In the genomic region with DNA sequence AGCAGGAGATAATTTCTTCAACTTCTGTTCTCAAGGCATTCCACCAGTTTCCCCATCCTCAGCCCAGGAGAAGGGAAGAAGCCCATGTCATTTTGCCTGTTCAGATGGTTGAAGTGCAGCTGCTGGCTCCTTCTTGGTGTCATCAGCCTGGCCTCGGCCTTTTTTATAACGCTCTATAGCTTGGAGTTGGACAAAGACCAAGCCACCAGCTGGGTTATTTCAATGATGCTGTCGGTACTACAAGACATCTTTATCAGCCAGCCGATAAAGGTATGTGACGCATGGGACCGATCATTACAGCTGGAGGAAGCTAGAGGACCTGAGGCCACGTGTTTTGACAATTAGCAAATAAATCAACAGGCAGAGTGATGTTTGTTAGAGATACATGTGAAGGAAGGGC, we compare ENCODE assay signal across 23 mouse cellular contexts. TPM values are rescaled to one million over a fixed set of nuclear protein-coding genes. Genes with fewer than 3 reads are reported as not detected.
A peak's percentile ranks its signal among the peaks of the same experiment; 100 is the strongest.
DNase-seq lines count a peak whose midpoint lies in the region; ATAC-seq and TF ChIP-seq lines count a peak whose summit lies in the region.
"Had no signal": no experiment of that assay in that cellular context is flagged by ENCODE, and none has a peak within 500 bp of the region (broad histone marks: within the 10 kb centered on the region; RNA-seq: fewer than 3 reads in every experiment).

No protein-coding gene starts in this region.

- H3K4me1 ChIP-seq in kidney, embryonic 15.5 days: no peaks in the 10 kb centered on the region
- H3K4me1 ChIP-seq in lung, embryonic 14.5 days (ENCODE audit: insufficient read depth): no peaks in the 10 kb centered on the region
- no peaks in the 10 kb centered on the region for H3K4me1 ChIP-seq in lung, embryonic 16.5 days (replicated peaks; ENCODE audit: control insufficient read depth, insufficient read depth, low read length)

- ATAC-seq in kidney, embryonic 15.5 days (replicated peaks; ENCODE audit: low FRiP score): no peak
- peak; percentile 52; the same call in 1 of the 2 replicates for ATAC-seq in lung, embryonic 14.5 days (ENCODE audit: insufficient read depth)
- ATAC-seq in lung, embryonic 16.5 days (ENCODE audit: low read depth): 0 out of 2 replicates have a peak, but pooled peaks have one; percentile 15
- ATAC-seq: activated CD4-positive, CD25-positive, alpha-beta regulatory T cell, adult 4 months; CD4-positive, CD25-positive, alpha-beta regulatory T cell, adult 4 months; Patski had no signal

- 39% methylated on average over 7 of the region's 7 CpGs for WGBS in kidney, embryonic 15.5 days
- 33% methylated on average over 7 of the region's 7 CpGs for WGBS in lung, embryonic 14.5 days
- 38% methylated on average over 7 of the region's 7 CpGs for WGBS in lung, embryonic 16.5 days

- no peak overlapping the region for H3K9ac ChIP-seq in kidney, embryonic 15.5 days
- H3K9ac ChIP-seq in lung, embryonic 14.5 days: no peak overlapping the region
- H3K9ac ChIP-seq in lung, embryonic 16.5 days (ENCODE audit: low read length): no peak overlapping the region

- DNase-seq in heart, postnatal 4 days: peak; percentile 21
- no peak for DNase-seq in heart, adult 11 months
- peak; percentile 11 to 25 for DNase-seq in kidney, postnatal 4 days
- DNase-seq in lung, embryonic 14.5 days: peak; percentile 82
- no peak for DNase-seq in lung, postnatal 4 days
- no peak for DNase-seq in lung, postnatal 36 days
- DNase-seq: adrenal gland, adult 2 months; adrenal gland, adult 8-10 months; adrenal gland, postnatal 10 days; adrenal gland, postnatal 14 days; adrenal gland, postnatal 25 days; adrenal gland, postnatal 36 days; B cell, adult 2 months; cerebellum, adult 11 months; cerebellum, adult 11-12 months had no signal

- no peaks in the 10 kb centered on the region for H3K27me3 ChIP-seq in kidney, embryonic 15.5 days
- H3K27me3 ChIP-seq in lung, embryonic 14.5 days (ENCODE audit: insufficient read depth, low read length): no peaks in the 10 kb centered on the region
- no peaks in the 10 kb centered on the region for H3K27me3 ChIP-seq in lung, embryonic 16.5 days (ENCODE audit: control insufficient read depth, insufficient read depth, low read depth, low read length)
- H3K27me3 ChIP-seq: CH12.LX had no signal

- no peak for TF ChIP-seq CTCF in lung, embryonic 14.5 days (IDR thresholded peaks at IDR 0.05; ENCODE audit: low read depth)

- no peaks in the 10 kb centered on the region for H3K9me3 ChIP-seq in kidney, embryonic 15.5 days (replicated peaks)
- H3K9me3 ChIP-seq in lung, embryonic 14.5 days (ENCODE audit: low read depth, low read length): no peaks in the 10 kb centered on the region
- no peaks in the 10 kb centered on the region for H3K9me3 ChIP-seq in lung, embryonic 16.5 days (ENCODE audit: control insufficient read depth, low read length)
- H3K9me3 ChIP-seq: G1E had no signal

- no peak overlapping the region for H3K4me2 ChIP-seq in kidney, embryonic 15.5 days
- H3K4me2 ChIP-seq in lung, embryonic 14.5 days: no peak overlapping the region
- H3K4me2 ChIP-seq in lung, embryonic 16.5 days (ENCODE audit: low read depth, low read length): no peak overlapping the region

- no peaks in the 10 kb centered on the region for H3K36me3 ChIP-seq in kidney, embryonic 15.5 days
- no peaks in the 10 kb centered on the region for H3K36me3 ChIP-seq in lung, embryonic 14.5 days (ENCODE audit: insufficient read depth)
- no peaks in the 10 kb centered on the region for H3K36me3 ChIP-seq in lung, embryonic 16.5 days (ENCODE audit: control insufficient read depth, insufficient read depth, low read length)

- H3K27ac ChIP-seq in kidney, embryonic 15.5 days: no peak overlapping the region
- no peak overlapping the region for H3K27ac ChIP-seq in lung, embryonic 14.5 days (ENCODE audit: low read depth)
- H3K27ac ChIP-seq in lung, embryonic 16.5 days (ENCODE audit: low read length): no peak overlapping the region

- no peak overlapping the region for H3K4me3 ChIP-seq in kidney, embryonic 15.5 days (replicated peaks)
- H3K4me3 ChIP-seq in lung, embryonic 14.5 days (ENCODE audit: low read depth, low read length): no peak overlapping the region
- no peak overlapping the region for H3K4me3 ChIP-seq in lung, embryonic 16.5 days (ENCODE audit: low read length)

RNA-seq across cellular contexts. Expression of gene Pkd1l3, which starts 34.2 kb away (rescaled TPM):
- total RNA-seq in heart, postnatal 4 days (2021): not detected
- polyA plus RNA-seq in kidney, embryonic 15.5 days (2015; fragmentation: Nextera tagmentation; extraction: Ambion mirVana): 0.09 and 0.14 TPM in 2 replicates
- polyA plus RNA-seq in lung, embryonic 14.5 days (2014; fragmentation: Nextera tagmentation; extraction: Ambion mirVana): 0.09 TPM in 1 of 2 replicates, not detected in the other
- 0.08 TPM in 1 of 2 replicates, not detected in the other for polyA plus RNA-seq in lung, embryonic 16.5 days (2015; fragmentation: Nextera tagmentation; extraction: Ambion mirVana)
- polyA plus RNA-seq: C2C12 had no signal

RNA-seq across cellular contexts. Expression of gene Dhodh, which starts 40.0 kb away (rescaled TPM):
- total RNA-seq in heart, postnatal 4 days (2021): 10 to 100 TPM; 19.6 to 23.1 TPM
- polyA plus RNA-seq in kidney, embryonic 15.5 days (2015; fragmentation: Nextera tagmentation; extraction: Ambion mirVana): 42.0 and 50.2 TPM in 2 replicates
- 45.1 and 51.3 TPM in 2 replicates for polyA plus RNA-seq in lung, embryonic 14.5 days (2014; fragmentation: Nextera tagmentation; extraction: Ambion mirVana)
- polyA plus RNA-seq in lung, embryonic 16.5 days (2015; fragmentation: Nextera tagmentation; extraction: Ambion mirVana): 40.9 and 42.1 TPM in 2 replicates

RNA-seq across cellular contexts. Expression of gene Ist1, which starts 44.6 kb away (rescaled TPM):
- 10 to 100 TPM; 60.4 to 64.6 TPM for total RNA-seq in heart, postnatal 4 days (2021)
- polyA plus RNA-seq in kidney, embryonic 15.5 days (2015; fragmentation: Nextera tagmentation; extraction: Ambion mirVana): 136 and 141 TPM in 2 replicates
- polyA plus RNA-seq in lung, embryonic 14.5 days (2014; fragmentation: Nextera tagmentation; extraction: Ambion mirVana): 136 and 140 TPM in 2 replicates
- polyA plus RNA-seq in lung, embryonic 16.5 days (2015; fragmentation: Nextera tagmentation; extraction: Ambion mirVana): 144 and 145 TPM in 2 replicates

RNA-seq across cellular contexts. Expression of gene Zfp821, which starts 56.9 kb away (rescaled TPM):
- total RNA-seq in heart, postnatal 4 days (2021): 10 to 100 TPM; 23.3 to 24.3 TPM
- polyA plus RNA-seq in kidney, embryonic 15.5 days (2015; fragmentation: Nextera tagmentation; extraction: Ambion mirVana): 28.1 and 31.6 TPM in 2 replicates
- 29.0 and 29.2 TPM in 2 replicates for polyA plus RNA-seq in lung, embryonic 14.5 days (2014; fragmentation: Nextera tagmentation; extraction: Ambion mirVana)
- polyA plus RNA-seq in lung, embryonic 16.5 days (2015; fragmentation: Nextera tagmentation; extraction: Ambion mirVana): 20.1 and 22.4 TPM in 2 replicates

Comparison
In these comparisons a context has a peak if more than half of its experiments do, and no peak if none do; other contexts are left out.
1. DNase-seq: peak in heart, postnatal 4 days (single experiment), kidney, postnatal 4 days (2 of 2) and lung, embryonic 14.5 days (single experiment); none in heart, adult 11 months (single experiment), lung, postnatal 4 days (0 of 2) and lung, postnatal 36 days (single experiment).